Mouse (Mus musculus) layer of hippocampus, adult 18-20 months (tissue): ENCODE measurements around the gene Col26a1. TPM values are rescaled to one million over a fixed set of nuclear protein-coding genes. Genes with fewer than 3 reads are reported as not detected.
A peak's percentile ranks its signal among the peaks of the same experiment; 100 is the strongest.

Experiments
- DNase-seq, 2 experiments: peaks; one replicate each; pipeline ENCODE4 v3.0.0; 2022; ENCODE audit warnings: low spot score in 2 of 2
- total RNA-seq, 2 experiments: library from RNA; stranded (reverse); gene quantifications; 2 replicates each; pipeline ENCODE4 v1.2.3; 2021

Gene Col26a1
- total RNA-seq, 2 experiments from 2014 or later, result 1.8 to 2.7 TPM

- no peak for DNase-seq
These were observed 788 bp downstream of the Col26a1 start for GRCm38 (mm10) chr5:136882055-136882787.

- DNase-seq, result peak; percentile 51 to 83
These were observed 1.5 kb downstream of the Col26a1 start for GRCm38 (mm10) chr5:136881380-136882009.

GRCm38 (mm10) chr5:136880101-136880500 lies 2.9 kb downstream of the Col26a1 start:
- DNase-seq, result no peak

GRCm38 (mm10) chr5:136874271-136874670 lies 8.7 kb downstream of the Col26a1 start:
- DNase-seq, result no peak

GRCm38 (mm10) chr5:136872417-136872816 lies 10.6 kb downstream of the Col26a1 start:
- DNase-seq, result no peak

GRCm38 (mm10) chr5:136869451-136870114 lies 13.4 kb downstream of the Col26a1 start:
- DNase-seq, result no peak

- DNase-seq, result no peak
These were observed 15.3 kb downstream of the Col26a1 start for GRCm38 (mm10) chr5:136867706-136868105.

- DNase-seq, result no peak
These were observed 18.9 kb downstream of the Col26a1 start for GRCm38 (mm10) chr5:136863961-136864674.

GRCm38 (mm10) chr5:136863276-136863675 lies 19.7 kb downstream of the Col26a1 start:
- DNase-seq, result no peak

GRCm38 (mm10) chr5:136862806-136863205 lies 20.2 kb downstream of the Col26a1 start:
- DNase-seq, result no peak

GRCm38 (mm10) chr5:136861191-136861940 lies 21.6 kb downstream of the Col26a1 start:
- no peak for DNase-seq

GRCm38 (mm10) chr5:136850716-136851115 lies 32.3 kb downstream of the Col26a1 start:
- DNase-seq, result no peak

GRCm38 (mm10) chr5:136846385-136847264 lies 36.4 kb downstream of the Col26a1 start:
- no peak for DNase-seq

- DNase-seq, result no peak
These were observed 39.1 kb downstream of the Col26a1 start for GRCm38 (mm10) chr5:136843930-136844329.

GRCm38 (mm10) chr5:136840036-136840435 lies 43.0 kb downstream of the Col26a1 start:
- DNase-seq, result peak in 1 of 2 experiments; percentile 34

GRCm38 (mm10) chr5:136833053-136833452 lies 50.0 kb downstream of the Col26a1 start:
- no peak for DNase-seq

GRCm38 (mm10) chr5:136830156-136830555 lies 52.9 kb downstream of the Col26a1 start:
- no peak for DNase-seq

GRCm38 (mm10) chr5:136821971-136822370 lies 61.0 kb downstream of the Col26a1 start:
- DNase-seq, result no peak

GRCm38 (mm10) chr5:136820911-136821310 lies 62.1 kb downstream of the Col26a1 start:
- DNase-seq, result no peak

- DNase-seq, result no peak
These were observed 63.3 kb downstream of the Col26a1 start for GRCm38 (mm10) chr5:136819686-136820085.
